Mouse (Mus musculus): ENCODE measurements around the gene 1700092M07Rik. TPM values are rescaled to one million over a fixed set of nuclear protein-coding genes. Genes with fewer than 3 reads are reported as not detected.

1700092M07Rik gene
- polyA plus RNA-seq, 1 experiment: 1.8 TPM

DNA sequence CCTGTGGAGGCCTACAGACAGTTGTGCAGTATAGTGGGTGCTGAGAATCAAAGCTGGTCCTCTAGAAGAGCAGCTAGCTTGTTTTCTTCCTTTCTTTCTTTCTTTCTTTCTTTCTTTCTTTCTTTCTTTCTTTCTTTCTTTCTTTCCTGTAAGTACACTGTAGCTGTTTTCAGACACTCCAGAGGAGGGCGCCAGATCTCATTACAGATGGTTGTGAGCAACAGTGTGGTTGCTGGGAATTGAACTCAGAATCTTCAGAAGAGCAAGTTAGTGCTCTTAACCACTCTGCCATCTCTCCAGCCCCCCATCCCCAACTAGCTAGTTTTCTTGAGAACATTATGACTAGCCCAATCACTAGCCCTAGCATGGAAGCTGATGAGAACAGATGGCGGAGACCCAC lies 20.2 kb downstream of the 1700092M07Rik start:
- TF ChIP-seq GATA1 (IDR thresholded peaks at IDR 0.05; ENCODE audit: low read length): no peak

GRCm38 (mm10) chr19:8763276-8763675 lies 22.8 kb downstream of the 1700092M07Rik start:
- TF ChIP-seq GATA1 (IDR thresholded peaks at IDR 0.05; ENCODE audit: low read length): no peak

- TF ChIP-seq GATA1 (IDR thresholded peaks at IDR 0.05; ENCODE audit: low read length): no peak
These were observed 25.0 kb downstream of the 1700092M07Rik start for GRCm38 (mm10) chr19:8765562-8765961.

GRCm38 (mm10) chr19:8770567-8771270 lies 30.2 kb downstream of the 1700092M07Rik start, which contains the start of gene Tmem223:
TSS of gene Tmem223 (plus strand) at chr19:8770996.
- TF ChIP-seq GATA1 (IDR thresholded peaks at IDR 0.05; ENCODE audit: low read length): no peak

DNA sequence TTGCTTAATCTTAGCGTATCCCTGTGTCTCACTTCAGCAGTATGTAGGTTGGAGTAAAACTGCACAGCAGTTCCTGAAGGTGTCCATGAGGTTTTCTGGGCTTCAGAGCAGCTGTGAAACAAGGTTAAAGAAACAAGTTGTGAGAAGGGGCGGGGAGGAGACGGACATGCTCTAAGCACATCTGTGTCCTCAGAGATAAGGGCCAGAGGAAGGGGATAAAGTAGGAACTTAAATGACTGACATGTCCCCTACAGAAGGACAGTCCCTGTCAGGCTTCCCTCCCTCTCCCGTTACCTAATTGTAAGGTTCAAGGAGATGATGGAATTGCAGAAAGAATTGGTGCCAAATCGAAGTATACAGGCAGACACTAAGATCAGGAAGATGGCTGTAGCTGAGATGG lies 32.5 kb downstream of the 1700092M07Rik start:
- no peak for TF ChIP-seq GATA1 (IDR thresholded peaks at IDR 0.05; ENCODE audit: low read length)

- no peak for TF ChIP-seq GATA1 (IDR thresholded peaks at IDR 0.05; ENCODE audit: low read length)
These were observed 32.9 kb downstream of the 1700092M07Rik start for GRCm38 (mm10) chr19:8773409-8773808.

DNA sequence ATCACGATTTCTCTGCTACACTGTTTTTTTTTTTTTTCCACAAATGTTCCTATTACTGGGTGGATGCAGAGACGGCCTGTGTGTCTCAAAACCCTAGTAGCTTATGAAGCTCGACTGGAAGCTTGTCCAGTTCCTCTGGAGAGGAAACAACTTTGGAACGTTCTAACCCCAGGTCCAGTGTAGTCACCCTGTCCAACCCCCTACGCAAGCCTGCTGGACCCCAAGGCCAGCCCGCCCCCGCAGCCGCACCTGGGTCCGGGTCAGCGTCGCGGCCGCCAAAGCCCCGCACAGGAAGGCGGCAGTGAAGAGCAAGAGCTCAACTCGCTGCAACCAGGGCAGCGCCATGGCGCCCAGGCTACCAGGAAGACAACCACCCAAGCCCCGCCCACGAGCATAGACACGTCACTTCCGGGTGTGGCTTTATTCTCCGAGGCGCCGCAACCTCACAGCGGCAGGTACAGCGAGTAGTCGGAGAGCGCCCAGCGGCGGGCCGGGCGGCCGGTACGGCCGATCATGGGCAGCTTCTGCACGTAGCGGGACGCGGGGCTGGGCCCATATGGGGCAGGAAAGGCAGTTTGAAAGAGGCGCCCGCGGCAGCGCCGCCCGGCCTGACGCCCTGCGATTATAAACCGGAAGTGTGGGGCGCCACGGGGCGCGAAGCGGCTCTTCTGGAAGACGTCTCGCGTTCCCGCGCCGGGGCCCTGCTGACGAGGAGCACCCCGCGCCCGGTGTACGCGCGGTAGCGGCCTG lies 33.7 kb downstream of the 1700092M07Rik start, which contains the start of gene Tmem179b:
TSS of gene Tmem179b (minus strand) at position 382 of the 750 bp plus-strand sequence.
- TF ChIP-seq GATA1 (IDR thresholded peaks at IDR 0.05; ENCODE audit: low read length): no peak

- no peak for TF ChIP-seq GATA1 (IDR thresholded peaks at IDR 0.05; ENCODE audit: low read length)
These were observed 34.5 kb downstream of the 1700092M07Rik start for GRCm38 (mm10) chr19:8774951-8775421.

DNA sequence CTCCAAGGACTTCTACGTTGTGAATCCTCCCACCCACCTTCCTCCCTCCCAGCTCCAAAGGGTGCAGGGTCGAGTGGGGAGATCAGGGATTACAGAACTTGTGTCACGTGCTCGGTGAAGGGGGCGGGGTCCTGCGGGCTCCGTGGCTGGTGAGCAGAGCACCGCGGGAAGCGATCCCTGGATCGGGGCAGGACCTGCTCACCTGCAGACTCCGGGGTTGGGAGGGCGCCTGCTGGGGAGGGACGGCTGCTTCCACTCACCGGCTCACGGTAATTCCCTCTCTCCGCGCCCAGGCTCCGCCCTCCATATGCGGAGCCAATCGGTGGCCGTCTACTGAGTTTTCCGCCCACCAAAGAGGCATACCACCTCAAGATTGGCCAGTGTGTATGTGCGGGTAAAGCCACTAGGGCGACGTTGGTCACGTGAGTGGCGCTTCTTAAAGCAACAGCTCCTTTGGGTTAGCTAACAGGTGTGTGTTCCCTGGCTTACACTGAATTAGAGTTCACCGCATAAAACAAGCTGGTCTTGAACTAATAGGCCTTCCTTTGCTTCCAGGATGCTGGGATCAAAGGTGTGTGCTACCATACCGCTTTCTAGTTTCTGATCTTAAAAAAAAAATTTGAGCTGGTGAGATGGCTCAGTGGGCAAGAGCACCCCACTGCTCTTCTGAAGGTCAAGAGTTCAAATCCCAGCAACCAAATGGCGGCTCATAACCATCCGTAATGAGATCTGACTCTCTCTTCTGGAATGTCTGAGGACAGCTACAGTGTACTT lies 45.7 kb downstream of the 1700092M07Rik start, which contains the start of gene Taf6l:
TSS of gene Taf6l (minus strand) at position 410 of the 774 bp plus-strand sequence.
- no peak for TF ChIP-seq GATA1 (IDR thresholded peaks at IDR 0.05; ENCODE audit: low read length)

GRCm38 (mm10) chr19:8788521-8788920 lies 48.0 kb downstream of the 1700092M07Rik start:
- no peak for TF ChIP-seq GATA1 (IDR thresholded peaks at IDR 0.05; ENCODE audit: low read length)

GRCm38 (mm10) chr19:8789171-8789570 lies 48.7 kb downstream of the 1700092M07Rik start:
- no peak for TF ChIP-seq GATA1 (IDR thresholded peaks at IDR 0.05; ENCODE audit: low read length)

- TF ChIP-seq GATA1 (IDR thresholded peaks at IDR 0.05; ENCODE audit: low read length): no peak
These were observed 49.7 kb downstream of the 1700092M07Rik start for GRCm38 (mm10) chr19:8790171-8790570.

Other genes starting within 250 kb of the 1700092M07Rik start
- not detected in 2 replicates for gene Slc22a8, start 149.5 kb upstream of the 1700092M07Rik start, polyA plus RNA-seq (2012)
- gene Slc22a6, start 122.7 kb upstream of the 1700092M07Rik start, polyA plus RNA-seq (2012): not detected in 2 replicates
- gene Chrm1, start 76.9 kb upstream of the 1700092M07Rik start, polyA plus RNA-seq (2012): 0.02 and 0.12 TPM in 2 replicates
- gene Slc3a2, start 17.3 kb upstream of the 1700092M07Rik start, polyA plus RNA-seq (2012): 180 and 242 TPM in 2 replicates
- 45.8 and 52.0 TPM in 2 replicates for gene Wdr74, start 4.9 kb upstream of the 1700092M07Rik start, polyA plus RNA-seq (2012)
- gene Stx5a, start 695 bp downstream of the 1700092M07Rik start, polyA plus RNA-seq (2012): 13.4 and 17.1 TPM in 2 replicates
- gene Nxf1, start 16.4 kb downstream of the 1700092M07Rik start, polyA plus RNA-seq (2012): 23.2 and 29.3 TPM in 2 replicates
- gene Tmem223, start 30.3 kb downstream of the 1700092M07Rik start, polyA plus RNA-seq (2012): 3.6 and 4.5 TPM in 2 replicates
- 50.4 and 51.8 TPM in 2 replicates for gene Tmem179b, start 33.7 kb downstream of the 1700092M07Rik start, polyA plus RNA-seq (2012)
- 42.9 and 51.9 TPM in 2 replicates for gene Taf6l, start 45.7 kb downstream of the 1700092M07Rik start, polyA plus RNA-seq (2012)
- gene Polr2g, start 57.9 kb downstream of the 1700092M07Rik start, polyA plus RNA-seq (2012): 8.1 and 8.9 TPM in 2 replicates
- gene Zbtb3, start 61.8 kb downstream of the 1700092M07Rik start, polyA plus RNA-seq (2012): 1.4 and 1.9 TPM in 2 replicates
- gene Ttc9c, start 78.6 kb downstream of the 1700092M07Rik start, polyA plus RNA-seq (2012): 2.1 and 3.1 TPM in 2 replicates
- 100 and 147 TPM in 2 replicates for gene Hnrnpul2, start 79.3 kb downstream of the 1700092M07Rik start, polyA plus RNA-seq (2012)
- 110 and 157 TPM in 2 replicates for gene AC129217.1, start 89.1 kb downstream of the 1700092M07Rik start, polyA plus RNA-seq (2012)
- gene Bscl2, start 96.7 kb downstream of the 1700092M07Rik start, polyA plus RNA-seq (2012): 9.4 and 10.6 TPM in 2 replicates
- gene Gng3, start 98.5 kb downstream of the 1700092M07Rik start, polyA plus RNA-seq (2012): not detected in 2 replicates
- gene Lrrn4cl, start 110.0 kb downstream of the 1700092M07Rik start, polyA plus RNA-seq (2012): not detected in 2 replicates
- gene Ubxn1, start 130.8 kb downstream of the 1700092M07Rik start, polyA plus RNA-seq (2012): 262 and 324 TPM in 2 replicates
- 63.4 and 71.1 TPM in 2 replicates for gene Uqcc3, start 140.2 kb downstream of the 1700092M07Rik start, polyA plus RNA-seq (2012)
- gene Lbhd1, start 143.0 kb downstream of the 1700092M07Rik start, polyA plus RNA-seq (2012): 0.46 and 0.48 TPM in 2 replicates
- not detected in 2 replicates for gene Gm49403, start 143.2 kb downstream of the 1700092M07Rik start, polyA plus RNA-seq (2012)
- gene 1810009A15Rik, start 148.1 kb downstream of the 1700092M07Rik start, polyA plus RNA-seq (2012): 63.6 and 93.2 TPM in 2 replicates
- 12.7 and 33.2 TPM in 2 replicates for gene Gm49416, start 148.2 kb downstream of the 1700092M07Rik start, polyA plus RNA-seq (2012)
- gene Ints5, start 152.3 kb downstream of the 1700092M07Rik start, polyA plus RNA-seq (2012): 50.3 and 53.9 TPM in 2 replicates
- gene Ganab, start 157.4 kb downstream of the 1700092M07Rik start, polyA plus RNA-seq (2012): 45.9 and 48.4 TPM in 2 replicates
- 110 and 120 TPM in 2 replicates for gene B3gat3, start 179.7 kb downstream of the 1700092M07Rik start, polyA plus RNA-seq (2012)
- 29.4 and 38.6 TPM in 2 replicates for gene Rom1, start 188.6 kb downstream of the 1700092M07Rik start, polyA plus RNA-seq (2012)
- 100 and 115 TPM in 2 replicates for gene Eml3, start 188.8 kb downstream of the 1700092M07Rik start, polyA plus RNA-seq (2012)
- gene Mta2, start 201.2 kb downstream of the 1700092M07Rik start, polyA plus RNA-seq (2012): 75.9 and 85.0 TPM in 2 replicates
- 53.5 and 54.6 TPM in 2 replicates for gene Tut1, start 213.1 kb downstream of the 1700092M07Rik start, polyA plus RNA-seq (2012)
- 60.0 and 221 TPM in 2 replicates for gene Eef1g, start 226.3 kb downstream of the 1700092M07Rik start, polyA plus RNA-seq (2012)
- 0.31 and 1.3 TPM in 2 replicates for gene Ahnak, start 248.6 kb downstream of the 1700092M07Rik start, polyA plus RNA-seq (2012)

Data from G1E-ER4 (cell line).